Mouse (Mus musculus) stomach, postnatal 0 days (tissue): ENCODE measurements around the gene Ankef1. TPM values are rescaled to one million over a fixed set of nuclear protein-coding genes. Genes with fewer than 3 reads are reported as not detected.

ENCODE experiments used
- ATAC-seq: fragments of 200-750 bp; cut with Nextera tagmentation; 2 replicates; pipeline ENCODE4 v1.8.0; 2017; ENCODE audit not compliant: low FRiP score, low TSS enrichment
- DNase-seq: peaks from one replicate; pipeline ENCODE4 v3.0.0-alpha.2; 2016; ENCODE audit warnings: low spot score
- H3K27ac ChIP-seq: fragments of 300-500 bp; sonication (generic); replicated peaks from 2 replicates; pipeline ENCODE4 v1.5.1; 2014; ENCODE audit warnings: mild to moderate bottlenecking, control low read depth
- H3K27me3 ChIP-seq: fragments of 300-500 bp; sonication (generic); 2 replicates; pipeline ENCODE4 v1.6.1; 2014; ENCODE audit warnings: low read length; ENCODE audit not compliant: control insufficient read depth, insufficient read depth
- H3K36me3 ChIP-seq: fragments of 300-500 bp; sonication (generic); 2 replicates; pipeline ENCODE4 v1.6.1; 2014; ENCODE audit warnings: low read length, mixed read lengths; ENCODE audit not compliant: control insufficient read depth, insufficient read depth
- H3K4me1 ChIP-seq: fragments of 300-500 bp; sonication (generic); replicated peaks from 2 replicates; pipeline ENCODE4 v1.6.1; 2014; ENCODE audit warnings: antibody characterized with exemption; ENCODE audit not compliant: control insufficient read depth, insufficient read depth
- H3K4me2 ChIP-seq: fragments of 300-500 bp; sonication (generic); replicated peaks from 2 replicates; pipeline ENCODE4 v1.6.1; 2014; ENCODE audit warnings: low read depth, mild to moderate bottlenecking, control low read depth, moderate library complexity
- H3K4me3 ChIP-seq: fragments of 300-500 bp; sonication (generic); 2 replicates; pipeline ENCODE4 v1.5.1; 2014; ENCODE audit warnings: low read depth, low read length, control low read depth
- H3K9ac ChIP-seq: fragments of 300-500 bp; sonication (generic); 2 replicates; pipeline ENCODE4 v1.6.1; 2014; ENCODE audit warnings: mild to moderate bottlenecking, low read length, control low read depth, mixed read lengths
- H3K9me3 ChIP-seq: fragments of 300-500 bp; sonication (generic); 2 replicates; pipeline ENCODE4 v1.6.1; 2016; ENCODE audit warnings: low read length; ENCODE audit not compliant: control insufficient read depth
- CTCF ChIP-seq: IDR thresholded peaks from 2 replicates; pipeline ENCODE4 v1.5.1; 2016; ENCODE audit warnings: antibody characterized with exemption, low read depth, mild to moderate bottlenecking, moderate library complexity
- EP300 ChIP-seq: optimal IDR thresholded peaks from 2 replicates; pipeline ENCODE3; 2016; ENCODE audit warnings: antibody characterized with exemption
- WGBS: fragments of 180-500 bp; shearing (Covaris S2); extraction: QIAGEN DNeasy Blood & Tissue Kit; methylation state at CpG from one replicate; pipeline ENCODE4 v1.1.7; 2014; 5-methylcytosine and 5-hydroxymethylcytosine counted together
- polyA plus RNA-seq: library from polyadenylated mRNA; unstranded; fragments of >200 nt; fragmentation: Nextera tagmentation; extraction: Ambion mirVana; gene quantifications from 2 replicates; pipeline ENCODE4 v1.2.1, GENCODE M21; 2015

The Ankef1 gene
- polyA plus RNA-seq: 0.04 and 0.06 TPM in 2 replicates

DNA sequence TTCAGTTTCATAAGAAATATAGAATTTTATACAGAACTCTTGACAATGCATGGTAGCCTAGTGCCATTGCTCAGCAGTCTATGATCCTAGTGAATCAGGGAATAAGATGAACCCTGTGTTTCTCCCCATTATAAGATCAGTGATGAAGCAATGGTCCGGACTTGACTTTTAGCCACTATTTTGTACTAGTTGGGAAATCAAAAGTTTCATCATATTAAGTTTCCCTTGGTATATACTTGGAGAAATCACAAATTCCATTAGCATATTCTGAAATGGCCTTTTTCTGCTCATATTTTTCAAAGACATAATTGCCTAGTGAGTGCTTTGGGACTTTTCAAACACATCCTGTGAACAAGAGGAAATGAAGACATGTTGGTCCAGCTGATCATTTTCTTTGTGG is at the start of gene Ankef1:
Ankef1 (plus strand) TSS at position 260 of the 400 bp plus-strand sequence.
- no peak for DNase-seq
- Histone ChIP-seq H3K27ac (no peak within 1 kb of the TSS), H3K9ac (no peak within 1 kb of the TSS), H3K4me2 (no peak within 1 kb of the TSS), H3K36me3 (no peaks in the 10 kb centered on the region), H3K9me3 (no peaks in the 10 kb centered on the region), H3K27me3 (no peaks in the 10 kb centered on the region), H3K4me3 (no peak within 1 kb of the TSS), H3K4me1 (no peaks in the 10 kb centered on the region)
- ATAC-seq: no peak
- WGBS: 86% methylated on average over 1 of the region's 1 CpGs
- TF ChIP-seq CTCF (no peak), EP300 (no peak)

DNA sequence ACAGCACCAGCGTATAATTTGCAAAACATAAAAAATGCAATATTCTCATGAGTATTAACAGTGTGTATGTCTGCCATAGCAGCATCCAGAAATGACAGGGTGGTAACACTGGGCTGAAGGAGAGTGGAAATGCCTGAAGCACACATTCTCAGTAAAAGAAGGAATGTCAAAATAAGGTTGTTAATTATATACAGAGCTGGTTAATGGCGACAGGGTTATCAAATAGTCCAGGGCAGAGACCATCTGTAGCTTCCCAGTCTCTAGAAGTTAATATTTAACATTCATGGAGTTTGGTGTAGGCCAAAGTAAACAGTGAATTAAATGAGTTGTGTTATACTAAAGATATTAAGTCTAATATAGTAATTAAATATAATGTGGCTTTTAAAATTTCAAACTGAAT is 45.2 kb upstream of the Ankef1 start:
- no peak for TF ChIP-seq CTCF
- no peak for TF ChIP-seq EP300
- DNase-seq: no peak
- H3K4me1 ChIP-seq: no peaks in the 10 kb centered on the region
- no peaks in the 10 kb centered on the region for H3K36me3 ChIP-seq
- no peak overlapping the region for H3K27ac ChIP-seq
- no peak overlapping the region for H3K9ac ChIP-seq
- H3K4me3 ChIP-seq: no peak overlapping the region
- WGBS: 40% methylated on average over 2 of the region's 2 CpGs
- H3K9me3 ChIP-seq: no peaks in the 10 kb centered on the region
- no peak for ATAC-seq
- H3K27me3 ChIP-seq: no peaks in the 10 kb centered on the region
- H3K4me2 ChIP-seq: no peak overlapping the region

DNA sequence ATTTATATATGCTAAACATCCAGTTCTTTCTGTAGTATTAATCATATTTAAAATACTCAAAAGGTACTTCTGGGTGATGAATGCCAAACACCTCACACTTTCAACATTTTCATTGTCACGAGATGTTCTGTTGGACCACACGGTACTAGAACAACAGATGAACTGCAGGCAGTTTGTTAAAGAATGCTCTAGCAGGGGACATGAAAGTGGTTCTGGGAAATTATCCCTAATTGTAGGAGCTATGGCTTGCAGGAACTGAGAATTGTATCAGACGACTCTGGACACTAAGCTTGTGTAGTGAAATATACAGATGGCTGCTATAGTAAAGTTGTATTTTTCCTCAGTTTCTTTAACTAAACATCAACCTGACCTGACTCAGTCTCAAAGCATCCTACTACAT is 44.8 kb upstream of the Ankef1 start:
- ATAC-seq (no peak), DNase-seq (no peak)
- Histone ChIP-seq H3K9me3 (no peaks in the 10 kb centered on the region), H3K9ac (no peak overlapping the region), H3K27ac (no peak overlapping the region), H3K4me3 (no peak overlapping the region), H3K4me2 (no peak overlapping the region), H3K36me3 (no peaks in the 10 kb centered on the region), H3K4me1 (no peaks in the 10 kb centered on the region), H3K27me3 (no peaks in the 10 kb centered on the region)
- TF ChIP-seq EP300 (no peak), CTCF (no peak)
- 44% methylated on average over 3 of the region's 3 CpGs for WGBS

DNA sequence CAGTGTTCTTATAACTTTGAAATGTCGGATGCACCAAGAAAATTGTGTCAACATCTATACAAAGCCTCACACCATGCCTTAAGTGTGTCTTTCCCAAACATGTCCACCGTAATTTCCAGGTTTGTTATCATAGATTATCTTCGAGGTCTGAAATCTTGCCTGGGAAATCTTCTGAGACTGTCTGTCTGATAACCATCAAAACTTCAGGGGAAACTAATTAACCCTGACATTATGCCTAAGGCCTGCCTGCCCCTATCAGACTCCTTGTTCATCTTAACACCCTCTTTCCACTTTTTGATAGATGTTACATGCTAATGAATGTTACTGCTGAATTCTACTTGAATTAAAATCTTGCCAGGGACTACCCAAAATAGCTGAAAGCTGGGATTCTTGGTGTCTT is 24.1 kb upstream of the Ankef1 start:
- WGBS: 66% methylated on average over 3 of the region's 3 CpGs
- Histone ChIP-seq H3K27ac (no peak overlapping the region), H3K9me3 (no peaks in the 10 kb centered on the region), H3K4me2 (no peak overlapping the region), H3K9ac (no peak overlapping the region), H3K27me3 (no peaks in the 10 kb centered on the region), H3K4me1 (no peaks in the 10 kb centered on the region), H3K4me3 (no peak overlapping the region), H3K36me3 (no peaks in the 10 kb centered on the region)
- no peak for DNase-seq
- no peak for ATAC-seq
- TF ChIP-seq CTCF (no peak), EP300 (no peak)

DNA sequence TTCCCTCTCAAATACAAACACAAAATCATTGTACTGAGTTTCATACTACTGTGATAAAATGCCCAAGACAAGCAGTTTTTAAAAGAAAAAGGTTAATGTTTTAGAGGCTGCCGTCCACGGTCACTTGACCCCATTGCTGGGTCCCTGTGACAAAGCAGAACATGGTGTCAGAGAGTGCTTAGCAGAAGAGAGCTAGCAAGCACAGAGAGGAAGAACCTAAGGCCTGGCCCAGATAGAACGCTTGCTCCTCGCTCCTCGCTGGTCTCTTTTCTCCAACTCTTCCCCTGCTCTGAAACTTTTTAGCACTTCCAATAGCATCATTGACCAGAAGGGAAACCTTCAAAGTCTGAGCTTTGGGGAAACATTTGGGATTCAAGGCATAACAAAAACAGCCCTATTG is 19.4 kb upstream of the Ankef1 start:
- H3K4me2 ChIP-seq: no peak overlapping the region
- no peak for DNase-seq
- ATAC-seq: no peak
- H3K4me1 ChIP-seq: no peaks in the 10 kb centered on the region
- no peak overlapping the region for H3K27ac ChIP-seq
- no peak overlapping the region for H3K9ac ChIP-seq
- H3K27me3 ChIP-seq: no peaks in the 10 kb centered on the region
- no peak overlapping the region for H3K4me3 ChIP-seq
- TF ChIP-seq EP300: no peak
- no peak for TF ChIP-seq CTCF
- no peaks in the 10 kb centered on the region for H3K36me3 ChIP-seq
- H3K9me3 ChIP-seq: no peaks in the 10 kb centered on the region
- 73% methylated on average over 5 of the region's 5 CpGs for WGBS

DNA sequence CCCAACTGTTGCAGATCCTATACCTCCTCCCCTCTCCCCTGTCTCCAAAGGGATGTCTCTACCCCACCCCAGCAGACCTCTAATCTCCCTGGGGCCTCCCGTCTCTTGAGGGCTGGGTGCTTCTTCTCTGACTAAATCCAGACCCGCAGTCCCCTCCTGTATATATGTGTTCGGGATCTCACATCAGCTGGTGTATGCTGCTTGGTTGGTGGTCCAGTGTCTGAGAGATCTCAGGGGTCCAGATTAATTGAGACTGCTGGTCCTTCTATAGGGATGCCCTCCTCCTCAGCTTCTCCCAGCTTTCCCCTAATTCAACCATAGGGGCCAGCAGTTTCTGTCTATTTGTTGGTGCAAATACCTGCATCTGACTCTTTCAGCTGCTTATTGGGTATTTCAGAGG is 18.7 kb upstream of the Ankef1 start:
- no peaks in the 10 kb centered on the region for H3K36me3 ChIP-seq
- WGBS: 71% methylated on average over 3 of the region's 3 CpGs
- no peak overlapping the region for H3K9ac ChIP-seq
- ATAC-seq (no peak), DNase-seq (no peak)
- H3K9me3 ChIP-seq: no peaks in the 10 kb centered on the region
- H3K4me2 ChIP-seq: no peak overlapping the region
- no peak overlapping the region for H3K27ac ChIP-seq
- TF ChIP-seq EP300 (no peak), CTCF (no peak)
- H3K4me3 ChIP-seq: no peak overlapping the region
- no peaks in the 10 kb centered on the region for H3K4me1 ChIP-seq
- no peaks in the 10 kb centered on the region for H3K27me3 ChIP-seq
